Mouse (Mus musculus) hindbrain, embryonic 16.5 days (tissue): ENCODE measurements at regions not wholly inside any gene's neighbourhood (a gene's known extent, or its start where the extent isn't known, plus 50 kb on each side); places are given as distances from the start of the nearest gene placed in this dataset.

Experiments used
- ATAC-seq: fragments of 200-750 bp; cut with Nextera tagmentation; 2 replicates; pipeline ENCODE4 v1.8.0; 2017; ENCODE audit warnings: moderate TSS enrichment, moderate library complexity
- H3K27ac ChIP-seq: fragments of 300-500 bp; sonication (generic); 2 replicates; pipeline ENCODE4 v1.5.1; 2014; ENCODE audit warnings: low read depth, mild to moderate bottlenecking, control low read depth, low read length, moderate library complexity
- H3K27me3 ChIP-seq: fragments of 300-500 bp; sonication (generic); replicated peaks from 2 replicates; pipeline ENCODE4 v1.6.1; 2014; ENCODE audit warnings: low read length; ENCODE audit not compliant: control insufficient read depth, insufficient read depth
- H3K36me3 ChIP-seq: fragments of 300-500 bp; sonication (generic); 2 replicates; pipeline ENCODE4 v1.6.1; 2014; ENCODE audit warnings: mild to moderate bottlenecking, low read length, moderate library complexity, mixed read lengths; ENCODE audit not compliant: control insufficient read depth, insufficient read depth
- H3K4me1 ChIP-seq: fragments of 300-500 bp; sonication (generic); 2 replicates; pipeline ENCODE4 v1.6.1; 2014; ENCODE audit warnings: low read depth, low read length; ENCODE audit not compliant: control insufficient read depth, insufficient read depth
- H3K4me2 ChIP-seq: fragments of 300-500 bp; sonication (generic); 2 replicates; pipeline ENCODE4 v1.6.1; 2014; ENCODE audit warnings: mild to moderate bottlenecking, low read length, control low read depth, moderate library complexity
- H3K4me3 ChIP-seq: fragments of 300-500 bp; sonication (generic); 2 replicates; pipeline ENCODE4 v1.5.1; 2014; ENCODE audit warnings: mild to moderate bottlenecking, low read length, control low read depth, moderate library complexity
- H3K9ac ChIP-seq: fragments of 300-500 bp; sonication (generic); 2 replicates; pipeline ENCODE4 v1.6.1; 2014; ENCODE audit warnings: low read depth, mild to moderate bottlenecking, control low read depth, low read length, moderate library complexity
- H3K9me3 ChIP-seq: fragments of 300-500 bp; sonication (generic); 2 replicates; pipeline ENCODE4 v1.6.1; 2014; ENCODE audit warnings: mild to moderate bottlenecking, low read length, moderate library complexity; ENCODE audit not compliant: control insufficient read depth
- WGBS: fragments of 180-500 bp; shearing (Covaris S2); extraction: QIAGEN DNeasy Blood & Tissue Kit; methylation state at CpG from one replicate; pipeline ENCODE4 v1.1.7; 2014; 5-methylcytosine and 5-hydroxymethylcytosine counted together

DNA sequence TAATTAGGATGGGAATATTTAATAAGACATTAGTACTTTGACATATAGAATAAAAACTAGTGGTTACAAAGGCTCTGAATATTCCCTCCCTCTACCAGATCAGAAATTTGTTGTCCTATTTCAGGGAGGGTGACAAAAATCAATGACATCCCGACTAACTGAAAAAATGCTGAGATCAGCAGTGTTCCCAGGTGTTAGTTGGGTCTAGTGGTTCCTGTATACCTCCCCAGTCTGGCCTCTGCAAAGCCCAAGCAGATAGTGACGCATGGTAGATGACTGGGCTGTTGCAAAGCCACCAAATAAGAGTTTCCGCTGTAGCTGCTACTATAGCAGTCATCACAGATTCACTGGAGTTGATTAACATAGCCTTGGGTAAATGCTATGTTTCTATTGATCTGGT is 59.9 kb upstream of the Gm4791 start:
- H3K36me3 ChIP-seq = no peaks in the 10 kb centered on the region
- no peaks in the 10 kb centered on the region for H3K27me3 ChIP-seq
- no peaks in the 10 kb centered on the region for H3K9me3 ChIP-seq
- no peak overlapping the region for H3K4me2 ChIP-seq
- H3K4me3 ChIP-seq = no peak overlapping the region
- no peak overlapping the region for H3K9ac ChIP-seq
- no peak overlapping the region for H3K27ac ChIP-seq
- 88% methylated on average over 3 of the region's 3 CpGs for WGBS
- no peaks in the 10 kb centered on the region for H3K4me1 ChIP-seq
- ATAC-seq = no peak

GRCm38 (mm10) chr9:46925641-46926040 is 72.9 kb upstream of the Gm4791 start:
- Histone ChIP-seq H3K4me1 (no peaks in the 10 kb centered on the region), H3K9ac (no peak overlapping the region), H3K27me3 (no peaks in the 10 kb centered on the region), H3K9me3 (no peaks in the 10 kb centered on the region), H3K36me3 (no peaks in the 10 kb centered on the region), H3K4me3 (no peak overlapping the region), H3K27ac (no peak overlapping the region), H3K4me2 (no peak overlapping the region)
- ATAC-seq = no peak
- 63% methylated on average over 3 of the region's 3 CpGs for WGBS

DNA sequence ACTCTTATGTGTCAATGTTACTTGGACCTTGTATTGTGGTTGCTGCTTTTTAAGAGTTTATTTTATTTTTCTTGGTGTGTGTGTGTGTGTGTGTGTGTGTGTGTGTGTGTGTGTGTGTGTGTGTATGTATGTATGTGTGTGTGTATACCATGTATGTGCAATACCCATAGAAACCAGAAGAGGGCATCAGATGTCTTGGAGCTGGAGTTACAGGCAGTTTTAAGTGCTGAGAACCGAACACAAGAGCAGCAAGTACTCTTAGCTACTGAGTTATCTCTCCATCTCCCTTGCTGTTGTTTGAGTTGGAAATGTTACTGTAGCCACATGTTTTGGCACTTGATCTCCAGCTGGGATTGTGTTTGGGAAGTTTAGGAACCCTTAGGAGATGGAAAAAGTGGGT is 78.5 kb upstream of the Gm4791 start:
- no peak overlapping the region for H3K9ac ChIP-seq
- H3K9me3 ChIP-seq = no peaks in the 10 kb centered on the region; the same call in 1 of the 2 replicates
- H3K4me2 ChIP-seq = no peak overlapping the region
- H3K36me3 ChIP-seq = no peaks in the 10 kb centered on the region
- H3K27ac ChIP-seq = no peak overlapping the region
- no peaks in the 10 kb centered on the region for H3K27me3 ChIP-seq
- no peaks in the 10 kb centered on the region for H3K4me1 ChIP-seq
- no peak for ATAC-seq
- no peak overlapping the region for H3K4me3 ChIP-seq
- 91% methylated on average over 1 of the region's 1 CpGs for WGBS

- H3K27ac ChIP-seq = no peak overlapping the region
- WGBS = 30% methylated on average over 3 of the region's 3 CpGs
- no peak overlapping the region for H3K9ac ChIP-seq
- H3K4me2 ChIP-seq = no peak overlapping the region
- no peak overlapping the region for H3K4me3 ChIP-seq
- peak; percentile 48; the same call in 1 of the 2 replicates for ATAC-seq
- peaks cover 2% of the 10 kb centered on the region for H3K4me1 ChIP-seq
- H3K27me3 ChIP-seq = no peaks in the 10 kb centered on the region
- H3K36me3 ChIP-seq = no peaks in the 10 kb centered on the region
- no peaks in the 10 kb centered on the region for H3K9me3 ChIP-seq
These were observed 85.3 kb upstream of the Gm4791 start for GRCm38 (mm10) chr9:46913238-46913637.

- no peaks in the 10 kb centered on the region for H3K9me3 ChIP-seq
- H3K36me3 ChIP-seq = no peaks in the 10 kb centered on the region
- no peak overlapping the region for H3K9ac ChIP-seq
- peaks cover 2% of the 10 kb centered on the region for H3K4me1 ChIP-seq
- ATAC-seq = 0 out of 2 replicates have a peak, but pooled peaks have one; percentile 30
- no peak overlapping the region for H3K27ac ChIP-seq
- 30% methylated on average over 6 of the region's 6 CpGs for WGBS
- no peak overlapping the region for H3K4me3 ChIP-seq
- H3K27me3 ChIP-seq = no peaks in the 10 kb centered on the region
- H3K4me2 ChIP-seq = no peak overlapping the region
These were observed 89.0 kb upstream of the Gm4791 start for GRCm38 (mm10) chr9:46909412-46910013.

GRCm38 (mm10) chr9:46905081-46905480 is 93.5 kb upstream of the Gm4791 start:
- Histone ChIP-seq H3K36me3 (no peaks in the 10 kb centered on the region), H3K27ac (no peak overlapping the region), H3K4me1 (peaks cover 2% of the 10 kb centered on the region; the same call in 1 of the 2 replicates), H3K4me2 (no peak overlapping the region), H3K9ac (no peak overlapping the region), H3K4me3 (no peak overlapping the region), H3K27me3 (no peaks in the 10 kb centered on the region), H3K9me3 (no peaks in the 10 kb centered on the region)
- no peak for ATAC-seq
- WGBS = 86% methylated on average over 3 of the region's 3 CpGs

DNA sequence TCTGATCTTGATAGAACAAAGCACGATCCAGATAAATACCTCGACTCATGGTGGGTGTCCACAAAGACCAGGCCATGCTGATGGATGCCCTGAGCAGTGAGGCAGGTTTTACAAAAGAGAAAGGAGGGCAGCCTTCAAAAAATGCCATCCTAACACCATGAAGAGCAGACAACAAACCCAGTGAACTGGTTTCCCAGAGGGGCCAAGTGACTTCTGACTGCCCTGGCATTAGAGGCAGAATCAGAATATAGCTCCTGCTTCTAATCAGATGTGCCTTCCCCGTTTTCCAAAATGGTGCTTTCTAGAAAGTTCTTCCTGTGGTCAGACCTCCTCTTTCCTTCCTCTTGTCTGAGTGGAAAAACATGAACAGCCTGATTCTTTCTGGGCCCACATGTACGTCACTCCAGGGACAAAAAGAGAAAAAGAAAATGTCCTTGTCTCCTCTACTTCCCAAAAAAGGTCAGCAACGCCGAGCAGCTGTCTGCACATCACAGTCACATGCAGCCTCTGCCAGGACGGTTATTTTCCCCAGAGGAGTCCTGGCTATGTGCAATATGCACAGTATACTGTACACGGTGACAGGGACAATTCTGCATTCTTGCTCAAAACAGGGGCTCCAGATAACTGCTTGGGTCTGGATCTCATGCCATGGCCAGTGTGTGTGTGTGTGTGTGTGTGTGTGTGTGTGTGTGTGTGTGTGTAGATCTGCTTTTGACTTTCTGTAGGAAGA is 94.9 kb upstream of the Gm4791 start:
- Histone ChIP-seq H3K9ac (no peak overlapping the region), H3K36me3 (no peaks in the 10 kb centered on the region), H3K27ac (no peak overlapping the region), H3K9me3 (no peaks in the 10 kb centered on the region), H3K4me1 (peaks cover 4% of the 10 kb centered on the region; the same call in 1 of the 2 replicates), H3K4me2 (no peak overlapping the region), H3K27me3 (no peaks in the 10 kb centered on the region), H3K4me3 (no peak overlapping the region)
- 55% methylated on average over 8 of the region's 8 CpGs for WGBS
- ATAC-seq = no peak

GRCm38 (mm10) chr9:46899283-46899682 is 99.3 kb upstream of the Gm4791 start:
- WGBS = 53% methylated on average over 2 of the region's 2 CpGs
- H3K4me2 ChIP-seq = no peak overlapping the region
- ATAC-seq = no peak
- H3K9me3 ChIP-seq = no peaks in the 10 kb centered on the region
- no peak overlapping the region for H3K4me3 ChIP-seq
- no peak overlapping the region for H3K9ac ChIP-seq
- H3K4me1 ChIP-seq = peaks cover 4% of the 10 kb centered on the region; the same call in 1 of the 2 replicates
- no peaks in the 10 kb centered on the region for H3K36me3 ChIP-seq
- no peak overlapping the region for H3K27ac ChIP-seq
- no peaks in the 10 kb centered on the region for H3K27me3 ChIP-seq

- no peaks in the 10 kb centered on the region for H3K27me3 ChIP-seq
- no peaks in the 10 kb centered on the region for H3K9me3 ChIP-seq
- 62% methylated on average over 3 of the region's 3 CpGs for WGBS
These were observed 100.4 kb upstream of the Gm4791 start for GRCm38 (mm10) chr9:46898120-46898519.

More at GRCm38 (mm10) chr9:46898120-46898519, 100.4 kb upstream of the Gm4791 start:
- no peak overlapping the region for H3K4me3 ChIP-seq
- ATAC-seq = no peak
- H3K9ac ChIP-seq = no peak overlapping the region
- peaks cover 4% of the 10 kb centered on the region; the same call in 1 of the 2 replicates for H3K4me1 ChIP-seq
- no peak overlapping the region for H3K4me2 ChIP-seq
- no peak overlapping the region for H3K27ac ChIP-seq
- H3K36me3 ChIP-seq = no peaks in the 10 kb centered on the region
